Mouse (Mus musculus) kidney, embryonic 14.5 days (tissue): ENCODE results near the gene Ddi2. TPM values are rescaled to one million over a fixed set of nuclear protein-coding genes. Genes with fewer than 3 reads are reported as not detected.

Experiments
- ATAC-seq: fragments of 200-750 bp; cut with Nextera tagmentation; 2 replicates; pipeline ENCODE4 v1.8.0; 2017; ENCODE audit warnings: moderate number of reproducible peaks, mild to moderate bottlenecking, moderate TSS enrichment, moderate library complexity; ENCODE audit not compliant: low FRiP score, low TSS enrichment
- H3K27ac ChIP-seq: fragments of 300-500 bp; sonication (generic); 2 replicates; pipeline ENCODE4 v1.5.1; 2014; ENCODE audit warnings: low read depth, mild to moderate bottlenecking, low read length, moderate library complexity, mixed read lengths
- H3K27me3 ChIP-seq: fragments of 300-500 bp; sonication (generic); 2 replicates; pipeline ENCODE4 v1.6.1; 2014; ENCODE audit warnings: mild to moderate bottlenecking, low read length; ENCODE audit not compliant: control insufficient read depth, insufficient read depth
- H3K36me3 ChIP-seq: fragments of 300-500 bp; sonication (generic); 2 replicates; pipeline ENCODE4 v1.6.1; 2014; ENCODE audit warnings: low read length, mixed read lengths; ENCODE audit not compliant: control insufficient read depth, insufficient read depth
- H3K4me1 ChIP-seq: fragments of 300-500 bp; sonication (generic); 2 replicates; pipeline ENCODE4 v1.6.1; 2014; ENCODE audit warnings: low read length, mixed read lengths; ENCODE audit not compliant: control insufficient read depth, insufficient read depth
- H3K4me2 ChIP-seq: fragments of 300-500 bp; sonication (generic); replicated peaks from 2 replicates; pipeline ENCODE4 v1.6.1; 2014; ENCODE audit warnings: low read depth, mild to moderate bottlenecking, low read length
- H3K4me3 ChIP-seq: fragments of 300-500 bp; sonication (generic); 2 replicates; pipeline ENCODE4 v1.5.1; 2014; ENCODE audit warnings: mild to moderate bottlenecking, low read length
- H3K9ac ChIP-seq: fragments of 300-500 bp; sonication (generic); 2 replicates; pipeline ENCODE4 v1.6.1; 2014; ENCODE audit warnings: low read depth, mild to moderate bottlenecking, low read length, moderate library complexity
- H3K9me3 ChIP-seq: fragments of 300-500 bp; sonication (generic); 2 replicates; pipeline ENCODE4 v1.6.1; 2016; ENCODE audit warnings: low read length; ENCODE audit not compliant: control insufficient read depth
- WGBS: fragments of 180-500 bp; shearing (Covaris S2); extraction: QIAGEN DNeasy Blood & Tissue Kit; methylation state at CpG from one replicate; pipeline ENCODE4 v1.1.7; 2014; 5-methylcytosine and 5-hydroxymethylcytosine counted together
- polyA plus RNA-seq: library from polyadenylated mRNA; unstranded; fragments of >200 nt; fragmentation: Nextera tagmentation; extraction: Ambion mirVana; gene quantifications from 2 replicates; pipeline ENCODE4 v1.2.1, GENCODE M21; 2014

Ddi2 gene
- polyA plus RNA-seq, 1 experiment from 2014 or later, result 20.6 TPM

- 95% methylated on average over 8 of the region's 8 CpGs for WGBS
- no peak overlapping the region for H3K9ac ChIP-seq
- no peak overlapping the region for H3K4me3 ChIP-seq
- H3K36me3 ChIP-seq, result peaks cover 81% of the 10 kb centered on the region
- H3K4me1 ChIP-seq, result no peaks in the 10 kb centered on the region
- no peak overlapping the region for H3K27ac ChIP-seq
- H3K9me3 ChIP-seq, result no peaks in the 10 kb centered on the region
- no peak overlapping the region for H3K4me2 ChIP-seq
- ATAC-seq, result no peak
- no peaks in the 10 kb centered on the region for H3K27me3 ChIP-seq
Observed at GRCm38 (mm10) chr4:141688505-141688904, 34.7 kb downstream of the Ddi2 start.

- Histone ChIP-seq H3K4me1 (peaks cover 6% of the 10 kb centered on the region), H3K27ac (no peak overlapping the region; the same call in 1 of the 2 replicates), H3K9me3 (no peaks in the 10 kb centered on the region), H3K4me2 (no peak overlapping the region), H3K4me3 (no peak overlapping the region), H3K27me3 (no peaks in the 10 kb centered on the region), H3K9ac (no peak overlapping the region), H3K36me3 (peaks cover 73% of the 10 kb centered on the region)
- ATAC-seq, result peak; percentile 68; the same call in 1 of the 2 replicates
- WGBS, result 51% methylated on average over 8 of the region's 8 CpGs
Observed at GRCm38 (mm10) chr4:141686525-141686924, 36.7 kb downstream of the Ddi2 start.

- peaks cover 69% of the 10 kb centered on the region for H3K36me3 ChIP-seq
- no peak overlapping the region for H3K9ac ChIP-seq
- H3K4me1 ChIP-seq, result peaks cover 6% of the 10 kb centered on the region
- no peak overlapping the region for H3K4me3 ChIP-seq
- ATAC-seq, result no peak
- H3K27ac ChIP-seq, result no peak overlapping the region; the same call in 1 of the 2 replicates
- H3K4me2 ChIP-seq, result no peak overlapping the region
- H3K27me3 ChIP-seq, result no peaks in the 10 kb centered on the region
- 57% methylated on average over 3 of the region's 3 CpGs for WGBS
- no peaks in the 10 kb centered on the region for H3K9me3 ChIP-seq
Observed at GRCm38 (mm10) chr4:141686093-141686492, 37.1 kb downstream of the Ddi2 start.

- peaks cover 6% of the 10 kb centered on the region for H3K4me1 ChIP-seq
- no peak within 1 kb of the TSS for H3K4me2 ChIP-seq
- H3K9ac ChIP-seq, result no peak within 1 kb of the TSS
- no peak within 1 kb of the TSS for H3K4me3 ChIP-seq
- WGBS, result 95% methylated on average over 6 of the region's 6 CpGs
- no peaks in the 10 kb centered on the region for H3K9me3 ChIP-seq
- peaks cover 63% of the 10 kb centered on the region for H3K36me3 ChIP-seq
- no peak within 1 kb of the TSS; the same call in 1 of the 2 replicates for H3K27ac ChIP-seq
- no peak for ATAC-seq
- H3K27me3 ChIP-seq, result no peaks in the 10 kb centered on the region
Observed at GRCm38 (mm10) chr4:141685499-141685898, 37.7 kb downstream of the Ddi2 start, which contains the start of gene Rsc1a1. Gene Rsc1a1 (minus strand): TSS chr4:141685599.

GRCm38 (mm10) chr4:141682706-141683230 lies 40.5 kb downstream of the Ddi2 start:
- H3K9me3 ChIP-seq, result no peaks in the 10 kb centered on the region
- H3K36me3 ChIP-seq, result peaks cover 45% of the 10 kb centered on the region

GRCm38 (mm10) chr4:141681767-141682166 lies 41.5 kb downstream of the Ddi2 start:
- H3K9ac ChIP-seq, result no peak overlapping the region; the same call in 1 of the 2 replicates
- H3K27ac ChIP-seq, result no peak overlapping the region; the same call in 1 of the 2 replicates
- no peaks in the 10 kb centered on the region for H3K27me3 ChIP-seq
- 48% methylated on average over 7 of the region's 7 CpGs for WGBS
- H3K4me3 ChIP-seq, result no peak overlapping the region
- no peaks in the 10 kb centered on the region for H3K9me3 ChIP-seq
- peaks cover 40% of the 10 kb centered on the region for H3K36me3 ChIP-seq
- ATAC-seq, result peak; percentile 19; the same call in 1 of the 2 replicates
- H3K4me2 ChIP-seq, result no peak overlapping the region
- H3K4me1 ChIP-seq, result peaks cover 6% of the 10 kb centered on the region

More at GRCm38 (mm10) chr4:141682706-141683230, 40.5 kb downstream of the Ddi2 start:
- no peak overlapping the region for H3K27ac ChIP-seq
- H3K9ac ChIP-seq, result no peak overlapping the region
- no peak overlapping the region for H3K4me2 ChIP-seq
- H3K27me3 ChIP-seq, result no peaks in the 10 kb centered on the region
- no peak overlapping the region for H3K4me3 ChIP-seq
- no peak for ATAC-seq
- 81% methylated on average over 12 of the region's 12 CpGs for WGBS
- peaks cover 6% of the 10 kb centered on the region for H3K4me1 ChIP-seq

GRCm38 (mm10) chr4:141680892-141681291 lies 42.3 kb downstream of the Ddi2 start:
- Histone ChIP-seq H3K4me2 (no peak overlapping the region), H3K9ac (no peak overlapping the region), H3K4me3 (no peak overlapping the region), H3K27ac (peak overlapping the region; percentile 2; the same call in 1 of the 2 replicates), H3K36me3 (peaks cover 33% of the 10 kb centered on the region), H3K27me3 (no peaks in the 10 kb centered on the region), H3K9me3 (no peaks in the 10 kb centered on the region), H3K4me1 (peaks cover 6% of the 10 kb centered on the region)
- no peak for ATAC-seq
- 47% methylated on average over 12 of the region's 12 CpGs for WGBS

GRCm38 (mm10) chr4:141679016-141679415 lies 44.2 kb downstream of the Ddi2 start:
- Histone ChIP-seq H3K4me1 (peaks cover 6% of the 10 kb centered on the region), H3K27me3 (no peaks in the 10 kb centered on the region), H3K4me2 (no peak overlapping the region), H3K4me3 (no peak overlapping the region), H3K9ac (no peak overlapping the region), H3K36me3 (peaks cover 14% of the 10 kb centered on the region), H3K27ac (no peak overlapping the region), H3K9me3 (no peaks in the 10 kb centered on the region)
- ATAC-seq, result no peak
- 76% methylated on average over 2 of the region's 2 CpGs for WGBS

GRCm38 (mm10) chr4:141676462-141676979 lies 46.7 kb downstream of the Ddi2 start:
- H3K27ac ChIP-seq, result no peak overlapping the region
- no peak overlapping the region for H3K9ac ChIP-seq
- H3K27me3 ChIP-seq, result no peaks in the 10 kb centered on the region
- H3K36me3 ChIP-seq, result no peaks in the 10 kb centered on the region; the same call in 1 of the 2 replicates
- no peak for ATAC-seq
- H3K4me3 ChIP-seq, result no peak overlapping the region
- no peak overlapping the region for H3K4me2 ChIP-seq
- no peaks in the 10 kb centered on the region for H3K9me3 ChIP-seq
- no peaks in the 10 kb centered on the region; the same call in 1 of the 2 replicates for H3K4me1 ChIP-seq
- 87% methylated on average over 5 of the region's 5 CpGs for WGBS
